Mouse (Mus musculus): Measurements from ENCODE around the gene Pde1b. TPM values are rescaled to one million over a fixed set of nuclear protein-coding genes. Genes with fewer than 3 reads are reported as not detected.

The Pde1b gene
- total RNA-seq (2017), result 0.19 and 2.2 TPM in 2 replicates

- peak; percentile 80 for ATAC-seq (replicated peaks; ENCODE audit: low read depth, poor library complexity, severe bottlenecking)
These were observed at the start of gene Pde1b for GRCm38 (mm10) chr15:103502435-103503250. Gene Pde1b, plus strand, starts transcription at chr15:103503034.

GRCm38 (mm10) chr15:103453551-103454218, 49.1 kb upstream of the Pde1b start, which contains the start of gene Nckap1l:
Gene Nckap1l, plus strand, starts transcription at chr15:103453794.
- peak; percentile 100 for ATAC-seq (replicated peaks; ENCODE audit: low read depth, poor library complexity, severe bottlenecking)

GRCm38 (mm10) chr15:103454449-103454848, 48.4 kb upstream of the Pde1b start:
- no peak for ATAC-seq (replicated peaks; ENCODE audit: low read depth, poor library complexity, severe bottlenecking)

- ATAC-seq (replicated peaks; ENCODE audit: low read depth, poor library complexity, severe bottlenecking), result peak; percentile 93
These were observed 40.1 kb upstream of the Pde1b start for GRCm38 (mm10) chr15:103462539-103463261.

GRCm38 (mm10) chr15:103471488-103472194, 31.2 kb upstream of the Pde1b start:
- no peak for ATAC-seq (replicated peaks; ENCODE audit: low read depth, poor library complexity, severe bottlenecking)

GRCm38 (mm10) chr15:103472265-103472664, 30.6 kb upstream of the Pde1b start:
- ATAC-seq (replicated peaks; ENCODE audit: low read depth, poor library complexity, severe bottlenecking), result no peak

GRCm38 (mm10) chr15:103473182-103473581, 29.7 kb upstream of the Pde1b start:
- ATAC-seq (replicated peaks; ENCODE audit: low read depth, poor library complexity, severe bottlenecking), result no peak

- no peak for ATAC-seq (replicated peaks; ENCODE audit: low read depth, poor library complexity, severe bottlenecking)
These were observed 29.1 kb upstream of the Pde1b start for GRCm38 (mm10) chr15:103473769-103474168.

- no peak for ATAC-seq (replicated peaks; ENCODE audit: low read depth, poor library complexity, severe bottlenecking)
These were observed 23.7 kb upstream of the Pde1b start for GRCm38 (mm10) chr15:103479080-103479606.

GRCm38 (mm10) chr15:103480129-103480528, 22.7 kb upstream of the Pde1b start:
- no peak for ATAC-seq (replicated peaks; ENCODE audit: low read depth, poor library complexity, severe bottlenecking)

- ATAC-seq (replicated peaks; ENCODE audit: low read depth, poor library complexity, severe bottlenecking), result no peak; the same call in 1 of the 2 replicates
These were observed 20.3 kb upstream of the Pde1b start for GRCm38 (mm10) chr15:103482488-103482887.

- no peak for ATAC-seq (replicated peaks; ENCODE audit: low read depth, poor library complexity, severe bottlenecking)
These were observed 18.3 kb upstream of the Pde1b start for GRCm38 (mm10) chr15:103484490-103484889.

GRCm38 (mm10) chr15:103485106-103485505, 17.7 kb upstream of the Pde1b start:
- no peak for ATAC-seq (replicated peaks; ENCODE audit: low read depth, poor library complexity, severe bottlenecking)

GRCm38 (mm10) chr15:103486658-103487057, 16.2 kb upstream of the Pde1b start:
- no peak for ATAC-seq (replicated peaks; ENCODE audit: low read depth, poor library complexity, severe bottlenecking)

- ATAC-seq (replicated peaks; ENCODE audit: low read depth, poor library complexity, severe bottlenecking), result no peak
These were observed 14.5 kb upstream of the Pde1b start for GRCm38 (mm10) chr15:103488336-103488735.

- no peak for ATAC-seq (replicated peaks; ENCODE audit: low read depth, poor library complexity, severe bottlenecking)
These were observed 6.4 kb upstream of the Pde1b start for GRCm38 (mm10) chr15:103496204-103497140.

GRCm38 (mm10) chr15:103498157-103498556, 4.7 kb upstream of the Pde1b start:
- no peak for ATAC-seq (replicated peaks; ENCODE audit: low read depth, poor library complexity, severe bottlenecking)

- no peak for ATAC-seq (replicated peaks; ENCODE audit: low read depth, poor library complexity, severe bottlenecking)
These were observed 2.1 kb upstream of the Pde1b start for GRCm38 (mm10) chr15:103500723-103501122.

GRCm38 (mm10) chr15:103501186-103501585, 1.6 kb upstream of the Pde1b start:
- ATAC-seq (replicated peaks; ENCODE audit: low read depth, poor library complexity, severe bottlenecking), result no peak

Measured in common myeloid progenitor, adult 5-6 weeks (primary cell).